Comparison of ENCODE assay signal across 8 mouse cellular contexts in the genomic region with DNA sequence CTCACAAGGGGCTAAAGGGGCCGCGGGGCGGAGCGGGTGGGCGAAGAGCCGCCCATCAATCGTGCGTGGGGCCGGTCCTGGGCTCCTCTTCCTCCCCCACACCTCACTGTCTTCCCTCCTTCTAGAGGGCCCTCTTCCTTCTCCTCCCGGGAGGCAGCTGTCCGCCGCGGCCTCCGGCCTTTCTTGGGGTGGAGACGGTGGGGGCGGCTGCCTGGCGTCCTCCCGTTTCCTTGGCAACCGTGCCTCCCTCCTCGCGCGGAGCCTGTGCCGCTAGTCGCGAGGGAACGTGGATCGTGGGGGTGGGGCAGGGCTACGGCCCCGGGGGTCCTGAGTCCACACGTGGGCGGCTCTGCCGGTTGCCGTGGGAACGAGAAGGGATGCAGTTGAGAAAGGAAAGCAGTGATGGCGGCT. TPM values are rescaled to one million over a fixed set of nuclear protein-coding genes. Genes with fewer than 3 reads are reported as not detected.
DNase-seq lines count a peak whose midpoint lies in the region; ATAC-seq and TF ChIP-seq lines count a peak whose summit lies in the region.

TSS of gene March10 (minus strand) at position 239 of the 411 bp plus-strand sequence.

- no peak for ATAC-seq in liver, embryonic 11.5 days (replicated peaks; ENCODE audit: low FRiP score)
- 0 out of 2 replicates have a peak, but pooled peaks have one; percentile 33 for ATAC-seq in kidney, postnatal 0 days (replicated peaks; ENCODE audit: low FRiP score, low read depth)
- no peak for ATAC-seq in liver, embryonic 13.5 days (ENCODE audit: low read depth)
- no peak for ATAC-seq in megakaryocyte-erythroid progenitor cell, adult 5-6 weeks (replicated peaks; ENCODE audit: low FRiP score, low TSS enrichment, poor library complexity, severe bottlenecking)

- H3K4me3 ChIP-seq in liver, embryonic 11.5 days (ENCODE audit: low read depth, low read length): peak within 1 kb of the TSS; percentile 45
- peak within 1 kb of the TSS; percentile 30 for H3K4me3 ChIP-seq in kidney, postnatal 0 days (replicated peaks; ENCODE audit: low read depth, low read length)
- H3K4me3 ChIP-seq in liver, embryonic 13.5 days (replicated peaks): peak within 1 kb of the TSS; percentile 34

- peaks cover 19% of the 10 kb centered on the region for H3K27me3 ChIP-seq in liver, embryonic 11.5 days (replicated peaks; ENCODE audit: control insufficient read depth, insufficient read depth, low read length)
- no peaks in the 10 kb centered on the region for H3K27me3 ChIP-seq in kidney, postnatal 0 days (ENCODE audit: insufficient read depth, low read length)
- H3K27me3 ChIP-seq in liver, embryonic 13.5 days: peaks cover 28% of the 10 kb centered on the region

- no peak within 1 kb of the TSS for H3K9ac ChIP-seq in liver, embryonic 11.5 days (ENCODE audit: low read depth, low read length)
- H3K9ac ChIP-seq in kidney, postnatal 0 days (ENCODE audit: low read depth, low read length): peak within 1 kb of the TSS; percentile 15; the same call in 1 of the 2 replicates
- H3K9ac ChIP-seq in liver, embryonic 13.5 days: no peak within 1 kb of the TSS

- no peak within 1 kb of the TSS for H3K27ac ChIP-seq in liver, embryonic 11.5 days (ENCODE audit: low read depth, low read length)
- no peak within 1 kb of the TSS for H3K27ac ChIP-seq in kidney, postnatal 0 days
- H3K27ac ChIP-seq in liver, embryonic 13.5 days: no peak within 1 kb of the TSS

- H3K9me3 ChIP-seq in liver, embryonic 11.5 days (ENCODE audit: control insufficient read depth, low read length): no peaks in the 10 kb centered on the region
- H3K9me3 ChIP-seq in kidney, postnatal 0 days (replicated peaks; ENCODE audit: low read length): no peaks in the 10 kb centered on the region
- H3K9me3 ChIP-seq in liver, embryonic 13.5 days (replicated peaks): no peaks in the 10 kb centered on the region

- H3K4me1 ChIP-seq in liver, embryonic 11.5 days (replicated peaks; ENCODE audit: control insufficient read depth, insufficient read depth, low read length): peaks cover 3% of the 10 kb centered on the region; the same call in 1 of the 2 replicates
- 0 out of 2 replicates have a peak, but pooled peaks cover 4% of the 10 kb centered on the region for H3K4me1 ChIP-seq in kidney, postnatal 0 days (replicated peaks; ENCODE audit: insufficient read depth, low read length)
- no peaks in the 10 kb centered on the region for H3K4me1 ChIP-seq in liver, embryonic 13.5 days (replicated peaks)

- 4% methylated on average over 35 of the region's 35 CpGs for WGBS in liver, embryonic 11.5 days
- WGBS in kidney, postnatal 0 days: under 1% methylated on average over 34 of the region's 35 CpGs
- 4% methylated on average over 35 of the region's 35 CpGs for WGBS in liver, embryonic 13.5 days (ENCODE audit: insufficient replicate concordance)

- no peaks in the 10 kb centered on the region for H3K36me3 ChIP-seq in liver, embryonic 11.5 days (ENCODE audit: control insufficient read depth, insufficient read depth, low read length)
- no peaks in the 10 kb centered on the region for H3K36me3 ChIP-seq in kidney, postnatal 0 days (ENCODE audit: insufficient read depth, low read length)
- H3K36me3 ChIP-seq in liver, embryonic 13.5 days: no peaks in the 10 kb centered on the region

- no peak for TF ChIP-seq CTCF in kidney, postnatal 0 days (IDR thresholded peaks at IDR 0.05; ENCODE audit: low read depth)

- peak within 1 kb of the TSS; percentile 61 for H3K4me2 ChIP-seq in liver, embryonic 11.5 days
- H3K4me2 ChIP-seq in kidney, postnatal 0 days (ENCODE audit: low read length): peak within 1 kb of the TSS; percentile 61
- H3K4me2 ChIP-seq in liver, embryonic 13.5 days: peak within 1 kb of the TSS; percentile 50

- DNase-seq in liver, embryonic 11.5 days (ENCODE audit: low spot score): peak; percentile 48
- no peak for DNase-seq in liver
- peak; percentile 44 to 45 for DNase-seq in cerebellum, postnatal 36 days
- DNase-seq in frontal cortex, postnatal 25 days (ENCODE audit: low spot score in 2 of 2): peak; percentile 57 to 67
- peak; percentile 44 for DNase-seq in kidney, postnatal 0 days (ENCODE audit: low spot score)
- DNase-seq in liver, embryonic 13.5 days: no peak
- DNase-seq in right cerebral cortex, adult 18-20 months: peak; percentile 82

RNA-seq across cellular contexts. Expression of gene March10, which starts in this region (rescaled TPM):
- not detected in 2 replicates for polyA plus RNA-seq in liver, embryonic 11.5 days (2014; fragmentation: Nextera tagmentation; extraction: Ambion mirVana)
- polyA plus RNA-seq in kidney, postnatal 0 days (2015; fragmentation: Nextera tagmentation; extraction: Ambion mirVana): 0.83 and 1.2 TPM in 2 replicates
- not detected in 2 replicates for polyA plus RNA-seq in liver, embryonic 13.5 days (2015; fragmentation: Nextera tagmentation; extraction: Ambion mirVana)
- not detected in 2 replicates for total RNA-seq in megakaryocyte-erythroid progenitor cell, adult 5-6 weeks (2014; fragmentation: Nextera tagmentation)
- not detected in 2 replicates for total RNA-seq in megakaryocyte-erythroid progenitor cell, adult 5-6 weeks (2017)

Comparison
In these comparisons a context has a peak if more than half of its experiments do, and no peak if none do; other contexts are left out.
1. Peak in DNase-seq, H3K4me3 ChIP-seq and H3K4me2 ChIP-seq in liver, embryonic 11.5 days; RNA of the gene not detected or under 1 TPM.
2. DNase-seq: peak in cerebellum, postnatal 36 days (2 of 2), frontal cortex, postnatal 25 days (2 of 2), kidney, postnatal 0 days (single experiment) and right cerebral cortex, adult 18-20 months (single experiment); none in liver (single experiment) and liver, embryonic 13.5 days (single experiment).
3. Peak in every context shown above with its lines, with median percentiles within 50 percentile points of each other: H3K4me2 ChIP-seq and H3K4me3 ChIP-seq.